Mouse (Mus musculus): ENCODE data around the gene Hmga1b.
"Not testable (repeated sequence)": the region's sequence is repeated elsewhere in the genome, so short reads cannot be mapped to it uniquely, and the experiment has no call there.

Hmga1b gene

GRCm38 (mm10) chr11:120731858-120732680 lies 30.5 kb upstream of the Hmga1b start, which contains the start of gene Cbr2:
TSS of gene Cbr2 (minus strand) at chr11:120732114.
- no peak for DNase-seq (ENCODE audit: low spot score)

GRCm38 (mm10) chr11:120733521-120733920 lies 29.1 kb upstream of the Hmga1b start:
- no peak for DNase-seq (ENCODE audit: low spot score)

GRCm38 (mm10) chr11:120736424-120736823 lies 26.2 kb upstream of the Hmga1b start:
- DNase-seq (ENCODE audit: low spot score), result no peak

GRCm38 (mm10) chr11:120740981-120741380 lies 21.6 kb upstream of the Hmga1b start:
- no peak for DNase-seq (ENCODE audit: low spot score)

- DNase-seq (ENCODE audit: low spot score), result no peak
Observed at GRCm38 (mm10) chr11:120744121-120744701, 18.4 kb upstream of the Hmga1b start.

- DNase-seq (ENCODE audit: low spot score), result no peak
Observed at GRCm38 (mm10) chr11:120747974-120748373, 14.6 kb upstream of the Hmga1b start.

- no peak for DNase-seq (ENCODE audit: low spot score)
Observed at GRCm38 (mm10) chr11:120749430-120749829, 13.2 kb upstream of the Hmga1b start.

- no peak for DNase-seq (ENCODE audit: low spot score)
Observed at GRCm38 (mm10) chr11:120751606-120752005, 11.0 kb upstream of the Hmga1b start.

GRCm38 (mm10) chr11:120760236-120760635 lies 2.4 kb upstream of the Hmga1b start:
- DNase-seq (ENCODE audit: low spot score), result no peak

GRCm38 (mm10) chr11:120761811-120762671 lies 553 bp upstream of the Hmga1b start:
- no peak for DNase-seq (ENCODE audit: low spot score)

- DNase-seq (ENCODE audit: low spot score), result not testable (repeated sequence)
Observed at GRCm38 (mm10) chr11:120763121-120763999, 766 bp downstream of the Hmga1b start.

GRCm38 (mm10) chr11:120767023-120767422 lies 4.4 kb downstream of the Hmga1b start:
- DNase-seq (ENCODE audit: low spot score), result not testable (repeated sequence)

GRCm38 (mm10) chr11:120768206-120768605 lies 5.6 kb downstream of the Hmga1b start:
- DNase-seq (ENCODE audit: low spot score), result no peak

GRCm38 (mm10) chr11:120772749-120773148 lies 10.2 kb downstream of the Hmga1b start:
- no peak for DNase-seq (ENCODE audit: low spot score)

- DNase-seq (ENCODE audit: low spot score), result no peak
Observed at GRCm38 (mm10) chr11:120773463-120774190, 11.0 kb downstream of the Hmga1b start.

GRCm38 (mm10) chr11:120775774-120776469 lies 13.3 kb downstream of the Hmga1b start:
- DNase-seq (ENCODE audit: low spot score), result peak; percentile 93

- DNase-seq (ENCODE audit: low spot score), result no peak
Observed at GRCm38 (mm10) chr11:120777123-120777522, 14.5 kb downstream of the Hmga1b start.

- DNase-seq (ENCODE audit: low spot score), result no peak
Observed at GRCm38 (mm10) chr11:120779876-120780275, 17.3 kb downstream of the Hmga1b start.

- not testable (repeated sequence) for DNase-seq (ENCODE audit: low spot score)
Observed at GRCm38 (mm10) chr11:120781361-120781760, 18.8 kb downstream of the Hmga1b start.

- no peak for DNase-seq (ENCODE audit: low spot score)
Observed at GRCm38 (mm10) chr11:120783426-120784063, 21.0 kb downstream of the Hmga1b start.
